Mouse (Mus musculus) midbrain, embryonic 14.5 days (tissue): ENCODE results near the gene Macrod2. TPM values are rescaled to one million over a fixed set of nuclear protein-coding genes. Genes with fewer than 3 reads are reported as not detected.
A peak's percentile ranks its signal among the peaks of the same experiment; 100 is the strongest.

ENCODE experiments used
- ATAC-seq: fragments of 200-750 bp; cut with Nextera tagmentation; 2 replicates; pipeline ENCODE4 v1.8.0; 2017; ENCODE audit warnings: moderate number of reproducible peaks, moderate library complexity; ENCODE audit not compliant: low FRiP score, low TSS enrichment
- DNase-seq: peaks from one replicate; pipeline ENCODE4 v3.0.0-alpha.2; 2015
- H3K27ac ChIP-seq: fragments of 300-500 bp; sonication (generic); replicated peaks from 2 replicates; pipeline ENCODE4 v1.5.1; 2014; ENCODE audit warnings: mild to moderate bottlenecking, low read depth, low read length, moderate library complexity
- H3K27me3 ChIP-seq: fragments of 300-500 bp; sonication (generic); 2 replicates; pipeline ENCODE4 v1.6.1; 2014; ENCODE audit warnings: low read length, control low read depth, mixed read lengths; ENCODE audit not compliant: control insufficient read depth, insufficient read depth
- H3K36me3 ChIP-seq: fragments of 300-500 bp; sonication (generic); 2 replicates; pipeline ENCODE4 v1.6.1; 2014; ENCODE audit warnings: low read length, control low read depth; ENCODE audit not compliant: control insufficient read depth, insufficient read depth
- H3K4me1 ChIP-seq: fragments of 300-500 bp; sonication (generic); 2 replicates; pipeline ENCODE4 v1.6.1; 2014; ENCODE audit warnings: mild to moderate bottlenecking, antibody characterized with exemption, low read length, control low read depth; ENCODE audit not compliant: control insufficient read depth, insufficient read depth
- H3K4me2 ChIP-seq: fragments of 300-500 bp; sonication (generic); 2 replicates; pipeline ENCODE4 v1.6.1; 2014; ENCODE audit warnings: mild to moderate bottlenecking, low read length, moderate library complexity
- H3K4me3 ChIP-seq: fragments of 300-500 bp; sonication (generic); replicated peaks from 2 replicates; pipeline ENCODE4 v1.5.1; 2014; ENCODE audit warnings: low read depth, low read length
- H3K9ac ChIP-seq: fragments of 300-500 bp; sonication (generic); replicated peaks from 2 replicates; pipeline ENCODE4 v1.6.1; 2014; ENCODE audit warnings: mild to moderate bottlenecking, low read length, moderate library complexity
- H3K9me3 ChIP-seq: fragments of 300-500 bp; sonication (generic); 2 replicates; pipeline ENCODE4 v1.6.1; 2016; ENCODE audit warnings: low read length, control low read depth, mixed read lengths; ENCODE audit not compliant: control insufficient read depth
- WGBS: fragments of 180-500 bp; shearing (Covaris S2); extraction: QIAGEN DNeasy Blood & Tissue Kit; methylation state at CpG from one replicate; pipeline ENCODE4 v1.1.7; 2014; 5-methylcytosine and 5-hydroxymethylcytosine counted together
- polyA plus RNA-seq: library from polyadenylated mRNA; unstranded; fragments of >200 nt; fragmentation: Nextera tagmentation; extraction: Ambion mirVana; gene quantifications from 2 replicates; pipeline ENCODE4 v1.2.1, GENCODE M21; 2014

The Macrod2 gene
- polyA plus RNA-seq, 1 experiment from 2014 or later, result 61.4 TPM

DNA sequence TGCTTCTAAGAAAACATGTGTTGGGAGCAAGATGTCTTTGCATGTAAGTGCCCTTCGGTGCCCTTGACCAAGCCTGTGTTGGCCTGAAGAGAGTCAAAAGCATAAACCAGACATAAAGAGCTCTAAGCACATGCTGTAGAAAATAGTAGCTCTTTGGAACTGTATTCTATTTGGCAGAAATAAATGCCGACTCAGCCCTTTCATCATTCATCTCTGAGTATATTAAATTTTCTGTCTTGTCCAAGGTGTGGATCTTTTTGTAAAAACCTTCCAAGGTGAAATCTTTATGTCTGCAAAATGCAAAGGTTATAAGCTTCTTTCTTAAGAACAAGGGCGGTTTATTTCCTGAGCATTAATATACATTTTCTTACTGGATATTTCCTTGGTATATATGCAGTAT lies 920.2 kb downstream of the Macrod2 start:
- no peaks in the 10 kb centered on the region for H3K9me3 ChIP-seq
- ATAC-seq, result no peak
- no peaks in the 10 kb centered on the region for H3K27me3 ChIP-seq
- DNase-seq, result no peak
- WGBS, result 92% methylated on average over 3 of the region's 3 CpGs
- H3K4me1 ChIP-seq, result peaks cover 6% of the 10 kb centered on the region
- no peaks in the 10 kb centered on the region for H3K36me3 ChIP-seq
- H3K9ac ChIP-seq, result no peak overlapping the region
- H3K27ac ChIP-seq, result no peak overlapping the region
- H3K4me3 ChIP-seq, result no peak overlapping the region
- no peak overlapping the region for H3K4me2 ChIP-seq

DNA sequence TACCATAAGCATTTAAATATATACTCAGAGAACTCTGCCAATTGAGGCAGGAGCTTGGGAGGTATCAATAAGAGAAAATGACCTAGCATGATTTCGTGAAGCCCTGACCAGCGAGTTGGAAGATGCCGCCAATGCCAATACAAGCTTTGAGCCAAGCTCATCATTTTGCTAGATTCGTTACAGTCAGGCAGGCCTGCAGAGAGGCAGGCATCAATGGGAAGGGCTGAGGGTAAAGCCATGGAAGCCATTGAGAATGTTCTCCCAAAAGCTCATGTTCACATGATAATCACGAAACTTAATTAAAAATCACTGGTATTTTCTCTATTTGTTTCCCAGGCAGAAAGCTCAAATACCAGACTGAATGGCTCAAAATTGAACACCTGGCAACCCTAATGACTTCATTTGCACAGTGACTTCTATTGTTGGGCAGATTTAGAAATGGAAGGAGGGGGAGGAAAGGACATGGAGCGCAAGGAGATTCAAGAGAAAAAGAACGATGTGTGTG lies 928.9 kb downstream of the Macrod2 start:
- Histone ChIP-seq H3K4me2 (no peak overlapping the region), H3K4me1 (no peaks in the 10 kb centered on the region), H3K4me3 (no peak overlapping the region), H3K9me3 (no peaks in the 10 kb centered on the region), H3K9ac (no peak overlapping the region), H3K27ac (no peak overlapping the region), H3K27me3 (no peaks in the 10 kb centered on the region), H3K36me3 (no peaks in the 10 kb centered on the region)
- 48% methylated on average over 7 of the region's 7 CpGs for WGBS
- DNase-seq (peak; percentile 14), ATAC-seq (no peak)

- Histone ChIP-seq H3K27ac (no peak overlapping the region), H3K9ac (no peak overlapping the region), H3K27me3 (no peaks in the 10 kb centered on the region), H3K36me3 (no peaks in the 10 kb centered on the region), H3K4me1 (no peaks in the 10 kb centered on the region), H3K9me3 (no peaks in the 10 kb centered on the region), H3K4me2 (no peak overlapping the region), H3K4me3 (no peak overlapping the region)
- no peak for DNase-seq
- WGBS, result 91% methylated on average over 6 of the region's 6 CpGs
- ATAC-seq, result no peak
These were observed 932.2 kb downstream of the Macrod2 start for GRCm38 (mm10) chr2:141327296-141327695.

DNA sequence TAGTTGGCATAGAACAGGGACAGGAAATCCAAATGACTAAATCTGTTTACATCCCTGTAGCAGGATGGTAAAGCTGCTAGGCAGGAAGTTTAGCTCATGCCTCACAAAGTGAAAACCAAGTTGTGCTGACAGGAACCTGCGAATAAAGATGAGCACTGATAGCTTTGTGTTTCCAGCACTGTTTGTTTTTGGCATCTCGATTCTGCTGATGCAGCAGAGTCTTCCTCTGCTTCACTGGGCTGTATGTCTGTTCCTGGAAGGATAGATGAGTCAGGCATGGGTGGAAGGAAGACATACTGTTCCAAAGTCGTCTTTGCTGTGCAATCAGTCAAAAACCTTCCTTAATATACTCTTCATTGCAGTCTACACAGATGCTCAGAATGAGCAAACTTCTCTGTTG lies 942.6 kb downstream of the Macrod2 start:
- H3K4me1 ChIP-seq, result no peaks in the 10 kb centered on the region
- ATAC-seq (no peak), DNase-seq (no peak)
- H3K27ac ChIP-seq, result no peak overlapping the region
- no peak overlapping the region for H3K4me2 ChIP-seq
- H3K9me3 ChIP-seq, result no peaks in the 10 kb centered on the region
- H3K9ac ChIP-seq, result no peak overlapping the region
- H3K36me3 ChIP-seq, result no peaks in the 10 kb centered on the region
- 84% methylated on average over 3 of the region's 3 CpGs for WGBS
- H3K27me3 ChIP-seq, result no peaks in the 10 kb centered on the region
- H3K4me3 ChIP-seq, result no peak overlapping the region

- peak; percentile 29 for DNase-seq
- ATAC-seq, result no peak
- Histone ChIP-seq H3K9ac (no peak overlapping the region), H3K9me3 (no peaks in the 10 kb centered on the region), H3K27me3 (no peaks in the 10 kb centered on the region), H3K4me2 (no peak overlapping the region), H3K4me3 (no peak overlapping the region), H3K36me3 (no peaks in the 10 kb centered on the region), H3K4me1 (no peaks in the 10 kb centered on the region), H3K27ac (no peak overlapping the region)
- 60% methylated on average over 10 of the region's 10 CpGs for WGBS
These were observed 949.0 kb downstream of the Macrod2 start for GRCm38 (mm10) chr2:141343988-141344535.

GRCm38 (mm10) chr2:141352623-141353022 lies 957.5 kb downstream of the Macrod2 start:
- H3K9me3 ChIP-seq, result no peaks in the 10 kb centered on the region
- ATAC-seq, result no peak
- H3K4me2 ChIP-seq, result no peak overlapping the region
- H3K9ac ChIP-seq, result no peak overlapping the region
- H3K4me3 ChIP-seq, result no peak overlapping the region
- no peaks in the 10 kb centered on the region for H3K4me1 ChIP-seq
- 80% methylated on average over 2 of the region's 2 CpGs for WGBS
- no peak for DNase-seq
- no peak overlapping the region for H3K27ac ChIP-seq
- H3K36me3 ChIP-seq, result no peaks in the 10 kb centered on the region
- H3K27me3 ChIP-seq, result no peaks in the 10 kb centered on the region

DNA sequence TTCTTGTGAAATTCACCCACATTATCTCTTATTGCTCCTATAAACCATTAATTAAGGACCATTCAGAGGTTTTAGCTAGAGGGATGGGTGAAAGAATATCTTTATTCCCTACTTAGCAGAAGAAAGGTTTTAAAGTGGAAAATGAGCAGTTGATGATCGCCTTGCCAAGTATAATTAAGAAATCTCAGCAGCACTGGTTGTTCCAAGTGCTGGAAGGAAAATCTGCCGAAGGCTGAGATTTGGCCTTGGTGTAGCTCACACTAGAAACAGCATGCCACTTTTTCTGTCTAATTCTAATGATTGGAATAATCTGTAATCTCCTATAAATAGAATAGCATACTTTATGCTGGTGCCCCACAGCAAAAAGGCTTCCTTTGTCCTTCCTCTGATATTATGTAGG lies 993.5 kb downstream of the Macrod2 start:
- DNase-seq (no peak), ATAC-seq (no peak)
- H3K27ac ChIP-seq, result no peak overlapping the region
- H3K4me3 ChIP-seq, result no peak overlapping the region
- no peaks in the 10 kb centered on the region for H3K36me3 ChIP-seq
- WGBS, result 86% methylated on average over 2 of the region's 2 CpGs
- no peak overlapping the region for H3K9ac ChIP-seq
- H3K4me1 ChIP-seq, result no peaks in the 10 kb centered on the region
- H3K27me3 ChIP-seq, result no peaks in the 10 kb centered on the region
- H3K4me2 ChIP-seq, result no peak overlapping the region
- H3K9me3 ChIP-seq, result no peaks in the 10 kb centered on the region

DNA sequence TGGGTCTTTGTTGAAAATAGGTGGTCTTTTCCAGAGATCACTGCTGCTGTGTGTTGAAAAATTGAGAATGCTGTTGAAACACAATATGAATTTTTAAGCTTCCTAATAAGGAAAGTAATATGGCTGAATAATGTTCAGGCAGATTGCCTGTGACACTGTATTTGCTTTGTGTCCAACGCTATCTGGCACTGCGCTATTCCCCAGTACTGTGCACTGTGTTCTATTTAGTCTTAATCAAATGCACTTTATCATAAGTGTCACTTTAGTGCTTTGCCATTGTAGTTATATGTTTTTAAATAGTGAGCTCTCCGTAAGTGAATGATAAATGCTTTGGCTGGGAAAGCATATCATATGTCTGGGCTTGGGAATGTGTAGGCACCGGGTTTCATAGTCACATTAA lies 996.1 kb downstream of the Macrod2 start:
- no peaks in the 10 kb centered on the region for H3K36me3 ChIP-seq
- 88% methylated on average over 4 of the region's 4 CpGs for WGBS
- H3K9me3 ChIP-seq, result no peaks in the 10 kb centered on the region
- no peak overlapping the region for H3K27ac ChIP-seq
- H3K4me3 ChIP-seq, result no peak overlapping the region
- ATAC-seq (no peak), DNase-seq (no peak)
- no peaks in the 10 kb centered on the region for H3K27me3 ChIP-seq
- H3K9ac ChIP-seq, result no peak overlapping the region
- H3K4me2 ChIP-seq, result no peak overlapping the region
- no peaks in the 10 kb centered on the region for H3K4me1 ChIP-seq

DNA sequence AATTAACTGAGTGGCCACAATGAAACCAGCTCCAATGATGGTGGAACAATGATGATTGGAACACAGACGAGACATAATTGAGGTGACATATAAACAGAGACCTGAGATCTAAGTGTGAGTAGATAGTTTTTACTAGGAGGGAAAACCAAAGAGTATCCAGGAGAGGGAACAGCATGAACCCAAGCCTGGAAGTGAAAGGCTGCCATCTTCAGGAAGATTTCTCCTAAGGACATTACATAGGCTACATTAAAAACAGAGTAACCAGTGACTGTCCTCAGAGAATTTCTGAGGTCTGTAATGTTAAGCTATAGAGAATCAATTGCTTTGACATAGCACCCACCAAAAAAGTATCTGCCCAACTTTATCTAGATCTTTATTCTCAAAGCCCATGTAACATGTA lies 999.7 kb downstream of the Macrod2 start:
- Histone ChIP-seq H3K36me3 (no peaks in the 10 kb centered on the region), H3K4me2 (no peak overlapping the region), H3K9ac (no peak overlapping the region), H3K4me1 (no peaks in the 10 kb centered on the region), H3K27ac (no peak overlapping the region), H3K27me3 (no peaks in the 10 kb centered on the region), H3K9me3 (no peaks in the 10 kb centered on the region), H3K4me3 (no peak overlapping the region)
- WGBS, result 66% methylated on average over 1 of the region's 1 CpGs
- ATAC-seq (no peak), DNase-seq (no peak)
